Mouse (Mus musculus) myocyte (in vitro differentiated cells): Measurements from ENCODE around the gene Ndufaf3.

Experiments
- E2F4 ChIP-seq: IDR thresholded peaks from one replicate; pipeline ENCODE4 v1.6.1; 2011; ENCODE audit warnings: mild to moderate bottlenecking, control low read depth, moderate library complexity; ENCODE audit not compliant: insufficient read depth
- POLR2A ChIP-seq: IDR thresholded peaks from one replicate; pipeline ENCODE4 v1.6.1; 2011; ENCODE audit warnings: low read depth, mild to moderate bottlenecking, control low read depth, moderate library complexity; ENCODE audit not compliant: insufficient read length
- TCF12 ChIP-seq: IDR thresholded peaks from one replicate; pipeline ENCODE4 v1.6.1; 2011; ENCODE audit warnings: mild to moderate bottlenecking, control low read depth; ENCODE audit not compliant: poor library complexity, insufficient read depth, severe bottlenecking
- USF1 ChIP-seq: IDR thresholded peaks from one replicate; pipeline ENCODE4 v1.6.1; 2011; ENCODE audit warnings: low read depth, mild to moderate bottlenecking, control low read depth, moderate library complexity

DNA sequence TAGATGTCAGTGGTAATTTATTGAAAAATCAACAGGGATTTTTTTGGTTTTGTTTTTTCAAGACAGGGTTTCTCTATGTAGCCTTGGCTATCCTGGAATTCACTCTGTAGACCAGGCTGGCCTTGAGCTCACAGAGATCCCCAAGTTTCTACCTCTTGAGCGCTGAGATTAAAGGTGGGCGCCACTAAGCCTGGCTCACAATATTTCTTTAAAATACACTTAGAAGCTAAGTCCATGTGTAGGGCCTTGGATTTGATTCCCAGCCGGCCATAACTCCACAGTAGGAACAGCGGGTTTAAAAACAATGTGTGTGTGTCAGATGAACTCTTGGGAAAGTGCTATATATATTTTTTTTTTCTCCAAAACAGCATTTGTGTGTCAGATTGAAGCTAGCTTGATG is 43.9 kb downstream of the Ndufaf3 start:
- TF ChIP-seq USF1 (no peak), E2F4 (no peak), POLR2A (no peak), TCF12 (no peak)
